Mouse (Mus musculus): Measurements from ENCODE around the gene Zranb1.

Gene Zranb1

GRCm38 (mm10) chr7:132927201-132927600 lies 3.7 kb upstream of the Zranb1 start:
- DNase-seq (ENCODE audit: low read depth, low spot score) = no peak

GRCm38 (mm10) chr7:132930055-132930454 lies 887 bp upstream of the Zranb1 start:
- peak; percentile 38 for DNase-seq (ENCODE audit: low read depth, low spot score)

GRCm38 (mm10) chr7:132931560-132932351 lies 814 bp downstream of the Zranb1 start:
- peak; percentile 60 for DNase-seq (ENCODE audit: low read depth, low spot score)

- no peak for DNase-seq (ENCODE audit: low read depth, low spot score)
These were observed 2.4 kb downstream of the Zranb1 start for GRCm38 (mm10) chr7:132933331-132933730.

GRCm38 (mm10) chr7:132934743-132935142 lies 3.8 kb downstream of the Zranb1 start:
- peak; percentile 6 for DNase-seq (ENCODE audit: low read depth, low spot score)

- DNase-seq (ENCODE audit: low read depth, low spot score) = no peak
These were observed 8.2 kb downstream of the Zranb1 start for GRCm38 (mm10) chr7:132939118-132939517.

GRCm38 (mm10) chr7:132940569-132940968 lies 9.6 kb downstream of the Zranb1 start:
- no peak for DNase-seq (ENCODE audit: low read depth, low spot score)

- DNase-seq (ENCODE audit: low read depth, low spot score) = no peak
These were observed 19.0 kb downstream of the Zranb1 start for GRCm38 (mm10) chr7:132949968-132950367.

- DNase-seq (ENCODE audit: low read depth, low spot score) = no peak
These were observed 19.7 kb downstream of the Zranb1 start for GRCm38 (mm10) chr7:132950613-132951012.

GRCm38 (mm10) chr7:132964395-132964794 lies 33.5 kb downstream of the Zranb1 start:
- no peak for DNase-seq (ENCODE audit: low read depth, low spot score)

- DNase-seq (ENCODE audit: low read depth, low spot score) = no peak
These were observed 34.8 kb downstream of the Zranb1 start for GRCm38 (mm10) chr7:132965707-132966106.

- no peak for DNase-seq (ENCODE audit: low read depth, low spot score)
These were observed 41.1 kb downstream of the Zranb1 start for GRCm38 (mm10) chr7:132972079-132972478.

- no peak for DNase-seq (ENCODE audit: low read depth, low spot score)
These were observed 45.1 kb downstream of the Zranb1 start for GRCm38 (mm10) chr7:132976079-132976478.

- no peak for DNase-seq (ENCODE audit: low read depth, low spot score)
These were observed 47.0 kb downstream of the Zranb1 start for GRCm38 (mm10) chr7:132977981-132978380.

- DNase-seq (ENCODE audit: low read depth, low spot score) = no peak
These were observed 51.7 kb downstream of the Zranb1 start for GRCm38 (mm10) chr7:132982639-132983038.

- no peak for DNase-seq (ENCODE audit: low read depth, low spot score)
These were observed 58.9 kb downstream of the Zranb1 start for GRCm38 (mm10) chr7:132989839-132990238.

- no peak for DNase-seq (ENCODE audit: low read depth, low spot score)
These were observed 60.4 kb downstream of the Zranb1 start for GRCm38 (mm10) chr7:132991240-132991900.

GRCm38 (mm10) chr7:132992967-132993615 lies 62.1 kb downstream of the Zranb1 start:
- no peak for DNase-seq (ENCODE audit: low read depth, low spot score)

- DNase-seq (ENCODE audit: low read depth, low spot score) = no peak
These were observed 63.2 kb downstream of the Zranb1 start for GRCm38 (mm10) chr7:132994120-132994519.

GRCm38 (mm10) chr7:132994628-132995191 lies 63.8 kb downstream of the Zranb1 start:
- no peak for DNase-seq (ENCODE audit: low read depth, low spot score)

- peak; percentile 59 for DNase-seq (ENCODE audit: low read depth, low spot score)
These were observed 65.4 kb downstream of the Zranb1 start for GRCm38 (mm10) chr7:132996391-132996790.

- no peak for DNase-seq (ENCODE audit: low read depth, low spot score)
These were observed 67.7 kb downstream of the Zranb1 start for GRCm38 (mm10) chr7:132998639-132999038.

Data from CD4-positive, CD25-positive, alpha-beta regulatory T cell, adult 2 months (primary cell).